Mouse (Mus musculus) midbrain, embryonic 12.5 days (tissue): ENCODE data around the gene Map6. TPM values are rescaled to one million over a fixed set of nuclear protein-coding genes. Genes with fewer than 3 reads are reported as not detected.

Experiments used
- ATAC-seq: fragments of 200-750 bp; cut with Nextera tagmentation; 2 replicates; pipeline ENCODE4 v1.8.0; 2017; ENCODE audit warnings: low read depth, moderate TSS enrichment, moderate library complexity; ENCODE audit not compliant: low FRiP score
- H3K27ac ChIP-seq: fragments of 300-500 bp; sonication (generic); replicated peaks from 2 replicates; pipeline ENCODE4 v1.5.1; 2016; ENCODE audit warnings: mild to moderate bottlenecking
- H3K27me3 ChIP-seq: fragments of 300-500 bp; sonication (generic); 2 replicates; pipeline ENCODE4 v1.6.1; 2016; ENCODE audit warnings: mild to moderate bottlenecking
- H3K36me3 ChIP-seq: fragments of 300-500 bp; sonication (generic); 2 replicates; pipeline ENCODE4 v1.6.1; 2016
- H3K4me1 ChIP-seq: fragments of 300-500 bp; sonication (generic); 2 replicates; pipeline ENCODE4 v1.6.1; 2016
- H3K4me2 ChIP-seq: fragments of 300-500 bp; sonication (generic); replicated peaks from 2 replicates; pipeline ENCODE4 v1.6.1; 2016; ENCODE audit warnings: mild to moderate bottlenecking, moderate library complexity
- H3K4me3 ChIP-seq: fragments of 300-500 bp; sonication (generic); 2 replicates; pipeline ENCODE4 v1.5.1; 2016; ENCODE audit warnings: mild to moderate bottlenecking
- H3K9ac ChIP-seq: fragments of 300-500 bp; sonication (generic); replicated peaks from 2 replicates; pipeline ENCODE4 v1.6.1; 2016; ENCODE audit warnings: mild to moderate bottlenecking, moderate library complexity
- H3K9me3 ChIP-seq: fragments of 300-500 bp; sonication (generic); 2 replicates; pipeline ENCODE4 v1.6.1; 2016; ENCODE audit warnings: mild to moderate bottlenecking
- WGBS: fragments of 180-500 bp; shearing (Covaris S2); methylation state at CpG from one replicate; pipeline ENCODE4 v1.1.7; 2016; 5-methylcytosine and 5-hydroxymethylcytosine counted together
- polyA plus RNA-seq: library from polyadenylated mRNA; unstranded; fragments of >200 nt; fragmentation: Nextera tagmentation; extraction: Ambion mirVana; gene quantifications from 2 replicates; pipeline ENCODE4 v1.2.1, GENCODE M21; 2016

Map6 gene
- polyA plus RNA-seq, 1 experiment from 2014 or later, result 87.5 TPM

- no peaks in the 10 kb centered on the region for H3K9me3 ChIP-seq
- peaks cover 49% of the 10 kb centered on the region for H3K36me3 ChIP-seq
- H3K4me3 ChIP-seq, result no peak overlapping the region
- H3K27me3 ChIP-seq, result no peaks in the 10 kb centered on the region
- 95% methylated on average over 10 of the region's 10 CpGs for WGBS
- no peak overlapping the region for H3K27ac ChIP-seq
- no peak overlapping the region for H3K9ac ChIP-seq
- no peak for ATAC-seq
- H3K4me1 ChIP-seq, result peaks cover 28% of the 10 kb centered on the region
- H3K4me2 ChIP-seq, result no peak overlapping the region
Measured at GRCm38 (mm10) chr7:99347268-99347667, 80.0 kb downstream of the Map6 start.

GRCm38 (mm10) chr7:99348883-99349282 is 81.6 kb downstream of the Map6 start:
- 95% methylated on average over 26 of the region's 26 CpGs for WGBS
- Histone ChIP-seq H3K27me3 (0 out of 2 replicates have a peak, but pooled peaks cover 2% of the 10 kb centered on the region), H3K36me3 (peaks cover 49% of the 10 kb centered on the region), H3K4me2 (no peak overlapping the region), H3K4me3 (no peak overlapping the region), H3K9ac (no peak overlapping the region), H3K9me3 (no peaks in the 10 kb centered on the region), H3K27ac (no peak overlapping the region), H3K4me1 (peaks cover 44% of the 10 kb centered on the region)
- ATAC-seq, result no peak

- H3K27ac ChIP-seq, result no peak overlapping the region
- ATAC-seq, result no peak
- no peaks in the 10 kb centered on the region for H3K9me3 ChIP-seq
- H3K9ac ChIP-seq, result peak overlapping the region; percentile 66; the same call in 1 of the 2 replicates
- peaks cover 39% of the 10 kb centered on the region for H3K36me3 ChIP-seq
- peak overlapping the region; percentile 47; the same call in 1 of the 2 replicates for H3K4me3 ChIP-seq
- H3K4me2 ChIP-seq, result peak overlapping the region; percentile 78
- H3K4me1 ChIP-seq, result peaks cover 51% of the 10 kb centered on the region
- H3K27me3 ChIP-seq, result 0 out of 2 replicates have a peak, but pooled peaks cover 2% of the 10 kb centered on the region
- 69% methylated on average over 9 of the region's 9 CpGs for WGBS
Measured at GRCm38 (mm10) chr7:99349782-99350720, 82.8 kb downstream of the Map6 start.

GRCm38 (mm10) chr7:99351104-99351801 is 84.0 kb downstream of the Map6 start:
- Histone ChIP-seq H3K36me3 (peaks cover 30% of the 10 kb centered on the region), H3K9me3 (no peaks in the 10 kb centered on the region), H3K4me3 (peak overlapping the region; percentile 47), H3K27ac (peak overlapping the region; percentile 92), H3K27me3 (0 out of 2 replicates have a peak, but pooled peaks cover 2% of the 10 kb centered on the region), H3K9ac (peak overlapping the region; percentile 66), H3K4me1 (peaks cover 63% of the 10 kb centered on the region), H3K4me2 (peak overlapping the region; percentile 78)
- 4% methylated on average over 12 of the region's 12 CpGs for WGBS
- ATAC-seq, result no peak

- H3K27me3 ChIP-seq, result 0 out of 2 replicates have a peak, but pooled peaks cover 2% of the 10 kb centered on the region
- peaks cover 70% of the 10 kb centered on the region for H3K4me1 ChIP-seq
- H3K4me3 ChIP-seq, result peak overlapping the region; percentile 47
- H3K4me2 ChIP-seq, result peak overlapping the region; percentile 78
- peak overlapping the region; percentile 92 for H3K27ac ChIP-seq
- 2% methylated on average over 18 of the region's 18 CpGs for WGBS
- peaks cover 23% of the 10 kb centered on the region for H3K36me3 ChIP-seq
- H3K9me3 ChIP-seq, result no peaks in the 10 kb centered on the region
- H3K9ac ChIP-seq, result peak overlapping the region; percentile 66
- peak; percentile 32 for ATAC-seq
Measured at GRCm38 (mm10) chr7:99351802-99352517, 84.7 kb downstream of the Map6 start.

- H3K4me1 ChIP-seq, result peaks cover 77% of the 10 kb centered on the region
Measured at GRCm38 (mm10) chr7:99352526-99353400, 85.5 kb downstream of the Map6 start, which contains the start of gene Serpinh1. TSS of gene Serpinh1 (minus strand) at chr7:99353239.

GRCm38 (mm10) chr7:99355731-99356131 is 88.5 kb downstream of the Map6 start:
- Histone ChIP-seq H3K4me1 (peaks cover 77% of the 10 kb centered on the region), H3K4me3 (no peak overlapping the region), H3K9ac (0 out of 2 replicates have a peak overlapping the region, but pooled peaks have one; percentile 31), H3K4me2 (peak overlapping the region; percentile 41), H3K27ac (peak overlapping the region; percentile 85), H3K36me3 (no peaks in the 10 kb centered on the region), H3K27me3 (0 out of 2 replicates have a peak, but pooled peaks cover 2% of the 10 kb centered on the region), H3K9me3 (no peaks in the 10 kb centered on the region)
- no peak for ATAC-seq
- 5% methylated on average over 7 of the region's 7 CpGs for WGBS

More at GRCm38 (mm10) chr7:99352526-99353400, 85.5 kb downstream of the Map6 start, which contains the start of gene Serpinh1:
- peak; percentile 36; the same call in 1 of the 2 replicates for ATAC-seq
- 2% methylated on average over 35 of the region's 35 CpGs for WGBS
- Histone ChIP-seq H3K36me3 (peaks cover 15% of the 10 kb centered on the region), H3K9me3 (no peaks in the 10 kb centered on the region), H3K27ac (peak within 1 kb of the TSS; percentile 92), H3K4me3 (peak within 1 kb of the TSS; percentile 47), H3K9ac (peak within 1 kb of the TSS; percentile 66), H3K27me3 (0 out of 2 replicates have a peak, but pooled peaks cover 2% of the 10 kb centered on the region), H3K4me2 (peak within 1 kb of the TSS; percentile 78)

- no peak for ATAC-seq
- 0 out of 2 replicates have a peak, but pooled peaks cover 2% of the 10 kb centered on the region for H3K27me3 ChIP-seq
- no peaks in the 10 kb centered on the region for H3K9me3 ChIP-seq
- 33% methylated on average over 9 of the region's 9 CpGs for WGBS
- H3K27ac ChIP-seq, result peak overlapping the region; percentile 85
- peak overlapping the region; percentile 41; the same call in 1 of the 2 replicates for H3K4me2 ChIP-seq
- no peaks in the 10 kb centered on the region for H3K36me3 ChIP-seq
- no peak overlapping the region for H3K4me3 ChIP-seq
- 0 out of 2 replicates have a peak overlapping the region, but pooled peaks have one; percentile 20 for H3K9ac ChIP-seq
- peaks cover 77% of the 10 kb centered on the region for H3K4me1 ChIP-seq
Measured at GRCm38 (mm10) chr7:99356244-99356930, 89.1 kb downstream of the Map6 start.

- H3K9ac ChIP-seq, result no peak overlapping the region
- 0 out of 2 replicates have a peak overlapping the region, but pooled peaks have one; percentile 27 for H3K27ac ChIP-seq
- ATAC-seq, result no peak
- 62% methylated on average over 7 of the region's 7 CpGs for WGBS
- no peaks in the 10 kb centered on the region for H3K9me3 ChIP-seq
- H3K36me3 ChIP-seq, result no peaks in the 10 kb centered on the region
- no peak overlapping the region for H3K4me2 ChIP-seq
- H3K4me1 ChIP-seq, result peaks cover 71% of the 10 kb centered on the region
- 0 out of 2 replicates have a peak, but pooled peaks cover 2% of the 10 kb centered on the region for H3K27me3 ChIP-seq
- H3K4me3 ChIP-seq, result no peak overlapping the region
Measured at GRCm38 (mm10) chr7:99357201-99357600, 90.0 kb downstream of the Map6 start.

GRCm38 (mm10) chr7:99358371-99358770 is 91.1 kb downstream of the Map6 start:
- no peak for ATAC-seq
- no peak overlapping the region for H3K9ac ChIP-seq
- H3K36me3 ChIP-seq, result no peaks in the 10 kb centered on the region
- H3K4me2 ChIP-seq, result no peak overlapping the region
- 0 out of 2 replicates have a peak, but pooled peaks cover 1% of the 10 kb centered on the region for H3K9me3 ChIP-seq
- 0 out of 2 replicates have a peak, but pooled peaks cover 2% of the 10 kb centered on the region for H3K27me3 ChIP-seq
- no peak overlapping the region for H3K4me3 ChIP-seq
- WGBS, result 87% methylated on average over 8 of the region's 8 CpGs
- no peak overlapping the region for H3K27ac ChIP-seq
- peaks cover 59% of the 10 kb centered on the region for H3K4me1 ChIP-seq
